Mouse (Mus musculus): ENCODE data around the gene Gng7. TPM values are rescaled to one million over a fixed set of nuclear protein-coding genes. Genes with fewer than 3 reads are reported as not detected.

Gng7 gene
- polyA plus RNA-seq, 1 experiment = 152 TPM

DNA sequence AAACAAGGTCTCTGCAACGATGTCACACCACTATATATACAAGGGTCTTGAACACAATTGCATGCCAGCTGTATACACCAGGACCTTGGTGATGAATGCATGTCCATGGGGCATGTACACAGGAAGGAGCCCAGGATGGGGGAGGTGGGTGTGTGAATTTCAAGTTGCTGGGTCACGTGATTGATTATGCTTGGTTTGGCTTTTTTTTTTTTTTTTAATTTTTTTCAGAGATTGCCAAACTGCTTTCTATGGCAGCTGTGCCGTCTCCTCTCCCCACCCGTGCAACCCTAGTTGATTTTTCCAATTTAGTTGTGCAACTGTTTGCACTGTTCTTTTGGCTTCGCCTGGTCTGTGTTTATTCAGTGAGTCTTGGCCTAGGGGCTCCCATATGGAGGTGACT lies 52.2 kb downstream of the Gng7 start:
- no peak for TF ChIP-seq POLR2A (IDR thresholded peaks at IDR 0.05; ENCODE audit: extremely low read depth, insufficient read depth, low read length)
- Histone ChIP-seq H3K27ac (ENCODE audit: insufficient read depth, low read length) (no peak overlapping the region), H3K4me1 (ENCODE audit: control insufficient read depth, insufficient read depth, low read length) (no peaks in the 10 kb centered on the region), H3K4me3 (ENCODE audit: insufficient read depth, low read length) (no peak overlapping the region)

DNA sequence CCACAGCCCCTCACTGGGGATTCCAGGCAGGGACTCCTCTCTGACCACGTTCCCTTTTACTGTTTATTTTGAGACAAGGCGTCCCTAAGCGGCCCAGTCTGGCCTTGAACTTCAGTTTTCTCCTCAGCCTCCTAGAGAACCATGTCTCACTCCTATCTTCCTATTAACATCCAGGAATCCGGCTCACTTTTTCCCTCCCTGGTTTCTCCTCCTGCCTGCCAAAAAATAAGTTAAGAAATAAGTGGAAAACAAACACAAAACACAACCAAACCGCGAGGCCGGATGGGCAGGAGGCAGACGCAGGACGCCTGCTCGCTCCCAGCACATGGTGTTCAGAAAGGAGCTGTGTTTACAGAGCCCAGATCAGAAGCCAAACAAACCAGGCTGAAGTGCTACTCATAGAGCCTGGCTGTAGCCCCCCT lies 52.7 kb downstream of the Gng7 start:
- no peaks in the 10 kb centered on the region for H3K4me1 ChIP-seq (ENCODE audit: control insufficient read depth, insufficient read depth, low read length)
- H3K4me3 ChIP-seq (ENCODE audit: insufficient read depth, low read length) = no peak overlapping the region
- no peak for TF ChIP-seq POLR2A (IDR thresholded peaks at IDR 0.05; ENCODE audit: extremely low read depth, insufficient read depth, low read length)
- no peak for TF ChIP-seq CTCF (IDR thresholded peaks at IDR 0.05; ENCODE audit: extremely low read depth, insufficient read depth, low read length)
- no peak overlapping the region for H3K27ac ChIP-seq (ENCODE audit: insufficient read depth, low read length)

DNA sequence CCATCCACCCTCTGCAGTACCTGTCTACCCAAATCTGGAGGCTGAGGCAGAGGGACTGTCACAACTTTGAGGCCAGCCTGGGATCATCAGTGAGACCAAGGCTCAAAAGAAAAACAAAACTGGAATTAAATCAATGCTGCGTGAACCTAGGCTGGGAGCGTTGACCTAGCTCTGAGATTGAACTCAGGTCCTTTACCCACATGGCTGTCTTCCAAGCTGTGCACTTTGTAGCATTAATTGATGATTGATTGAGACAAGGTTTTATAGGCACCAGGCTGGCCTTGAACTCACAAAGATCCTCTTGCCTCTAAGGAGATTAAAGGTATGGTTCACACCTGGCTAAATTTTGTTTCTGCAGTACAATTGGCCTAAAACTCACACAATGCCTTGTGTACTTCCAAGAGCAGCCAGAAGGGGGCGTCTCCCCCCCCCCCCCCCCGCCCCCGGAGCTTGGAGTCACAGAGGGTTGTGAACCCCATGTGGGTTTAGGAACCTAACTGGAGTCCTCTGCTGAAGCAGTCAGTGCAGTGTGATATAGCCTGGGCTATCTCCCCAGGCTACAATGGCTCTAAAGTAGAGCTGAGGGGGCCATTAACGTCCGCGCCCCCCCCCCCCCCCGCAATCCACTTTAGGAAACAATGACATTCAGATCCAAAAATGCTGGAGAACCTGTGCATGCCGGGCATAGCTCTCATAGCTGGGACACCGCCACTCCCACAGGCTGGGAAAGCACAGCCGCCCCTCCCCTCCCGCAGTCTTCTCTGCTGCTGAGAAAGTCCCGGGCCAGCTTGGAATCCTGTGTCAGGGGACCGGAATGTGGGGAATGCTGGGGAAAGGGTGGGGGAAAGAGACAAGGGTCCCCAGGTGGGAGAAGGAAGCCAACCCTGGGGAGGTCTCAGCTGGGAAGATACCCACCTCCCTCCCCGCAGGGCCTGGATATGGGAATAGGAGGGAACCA lies 53.9 kb downstream of the Gng7 start:
- TF ChIP-seq CTCF (IDR thresholded peaks at IDR 0.05; ENCODE audit: extremely low read depth, insufficient read depth, low read length) (no peak), POLR2A (IDR thresholded peaks at IDR 0.05; ENCODE audit: extremely low read depth, insufficient read depth, low read length) (no peak)
- Histone ChIP-seq H3K27ac (ENCODE audit: insufficient read depth, low read length) (no peak overlapping the region), H3K4me1 (ENCODE audit: control insufficient read depth, insufficient read depth, low read length) (no peaks in the 10 kb centered on the region), H3K4me3 (ENCODE audit: insufficient read depth, low read length) (no peak overlapping the region)

DNA sequence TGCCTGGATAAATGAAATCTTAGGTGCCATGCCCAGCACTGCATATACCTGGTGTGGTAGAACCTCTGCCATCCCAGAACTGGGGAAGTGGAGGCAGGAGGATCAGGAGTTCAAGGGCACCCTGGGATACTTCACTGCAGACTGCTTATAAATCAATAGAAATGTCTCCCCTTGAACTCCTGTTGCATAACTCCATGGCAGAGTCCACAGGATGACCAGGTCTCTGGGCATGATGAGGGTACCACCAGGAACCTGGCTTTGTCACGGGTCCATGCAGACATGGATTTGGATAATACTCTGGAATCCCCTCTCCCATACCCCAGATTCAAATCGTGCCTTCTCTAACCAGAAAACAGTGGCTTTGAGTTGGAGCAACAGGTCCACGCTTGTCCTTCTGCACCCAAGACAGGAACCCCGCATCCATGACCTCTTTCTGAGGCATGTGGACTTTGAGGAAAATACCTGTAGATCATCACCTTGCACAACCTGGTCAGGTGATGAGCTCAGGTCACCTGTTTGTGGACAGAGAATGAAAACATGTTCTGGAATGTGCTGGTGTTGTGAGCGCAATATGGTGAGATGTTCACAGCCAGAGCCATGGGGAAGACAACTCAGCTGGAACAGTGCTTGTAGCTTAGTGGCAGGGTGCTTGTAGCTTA lies 55.6 kb downstream of the Gng7 start:
- Histone ChIP-seq H3K27ac (ENCODE audit: insufficient read depth, low read length) (no peak overlapping the region), H3K4me1 (ENCODE audit: control insufficient read depth, insufficient read depth, low read length) (no peaks in the 10 kb centered on the region), H3K4me3 (ENCODE audit: insufficient read depth, low read length) (no peak overlapping the region)
- no peak for TF ChIP-seq POLR2A (IDR thresholded peaks at IDR 0.05; ENCODE audit: extremely low read depth, insufficient read depth, low read length)
- no peak for TF ChIP-seq CTCF (IDR thresholded peaks at IDR 0.05; ENCODE audit: extremely low read depth, insufficient read depth, low read length)

DNA sequence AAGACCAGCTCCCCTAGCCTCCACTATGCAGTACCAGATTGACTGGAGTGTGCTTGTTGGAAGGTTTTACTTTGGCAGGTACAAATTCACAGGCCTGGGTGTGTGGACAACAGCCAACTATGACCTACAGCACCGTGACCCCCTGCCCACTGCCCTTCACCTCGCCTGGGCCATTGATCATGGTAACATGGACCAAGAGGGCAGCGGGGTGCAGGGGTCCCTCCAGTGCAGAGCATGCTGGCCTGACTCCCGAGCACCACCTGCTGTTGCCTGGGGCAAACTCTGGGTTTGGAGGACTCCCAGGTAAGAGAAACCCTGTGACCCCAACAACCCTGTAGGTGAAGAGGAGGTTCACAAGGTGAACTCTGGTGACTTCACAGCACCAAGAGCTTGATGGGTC lies 57.0 kb downstream of the Gng7 start:
- Histone ChIP-seq H3K27ac (ENCODE audit: insufficient read depth, low read length) (no peak overlapping the region), H3K4me3 (ENCODE audit: insufficient read depth, low read length) (no peak overlapping the region), H3K4me1 (ENCODE audit: control insufficient read depth, insufficient read depth, low read length) (no peaks in the 10 kb centered on the region)
- TF ChIP-seq CTCF (IDR thresholded peaks at IDR 0.05; ENCODE audit: extremely low read depth, insufficient read depth, low read length) (no peak), POLR2A (IDR thresholded peaks at IDR 0.05; ENCODE audit: extremely low read depth, insufficient read depth, low read length) (no peak)

DNA sequence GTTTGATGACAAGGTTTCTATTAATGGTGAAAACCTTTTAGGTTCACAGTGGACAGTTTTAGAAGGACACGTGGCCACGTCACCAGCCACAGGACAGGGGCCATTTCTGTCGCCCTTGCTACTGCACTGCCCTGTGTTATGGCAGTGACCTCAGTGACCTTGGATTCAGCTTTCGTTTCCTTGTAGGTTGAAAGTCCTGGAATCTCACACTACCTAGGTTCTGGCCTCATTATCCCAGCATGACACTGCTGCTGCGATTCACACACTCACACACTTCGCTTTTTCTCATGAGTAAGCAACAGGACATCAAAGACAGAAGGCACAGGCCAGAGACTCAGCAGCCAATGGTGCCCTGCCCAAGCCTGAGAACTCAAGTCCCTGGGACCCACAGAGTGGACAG lies 57.8 kb downstream of the Gng7 start:
- TF ChIP-seq POLR2A (IDR thresholded peaks at IDR 0.05; ENCODE audit: extremely low read depth, insufficient read depth, low read length) (no peak), CTCF (IDR thresholded peaks at IDR 0.05; ENCODE audit: extremely low read depth, insufficient read depth, low read length) (no peak)
- no peak overlapping the region for H3K27ac ChIP-seq (ENCODE audit: insufficient read depth, low read length)
- no peaks in the 10 kb centered on the region for H3K4me1 ChIP-seq (ENCODE audit: control insufficient read depth, insufficient read depth, low read length)
- H3K4me3 ChIP-seq (ENCODE audit: insufficient read depth, low read length) = no peak overlapping the region

DNA sequence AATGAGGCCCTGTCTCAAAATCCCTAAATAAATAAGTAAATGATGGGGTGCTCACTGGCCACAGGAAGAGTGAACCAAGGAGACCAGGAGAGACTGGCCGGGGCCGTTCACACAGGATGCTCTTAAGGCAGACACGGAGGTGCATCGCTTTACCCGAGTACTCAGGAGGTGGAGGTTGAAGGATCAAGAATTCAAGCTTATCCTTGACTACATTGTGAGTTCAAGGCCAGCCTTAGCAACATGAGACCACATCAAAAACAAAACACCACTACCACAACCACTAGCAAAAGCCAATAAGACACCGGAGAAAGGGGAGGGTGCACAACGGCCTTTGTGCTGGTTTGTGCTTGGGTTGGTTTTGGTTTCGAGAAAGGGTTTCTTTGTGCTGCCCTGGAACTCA lies 58.4 kb downstream of the Gng7 start:
- Histone ChIP-seq H3K4me1 (ENCODE audit: control insufficient read depth, insufficient read depth, low read length) (no peaks in the 10 kb centered on the region), H3K4me3 (ENCODE audit: insufficient read depth, low read length) (no peak overlapping the region), H3K27ac (ENCODE audit: insufficient read depth, low read length) (no peak overlapping the region)
- no peak for TF ChIP-seq POLR2A (IDR thresholded peaks at IDR 0.05; ENCODE audit: extremely low read depth, insufficient read depth, low read length)
- no peak for TF ChIP-seq CTCF (IDR thresholded peaks at IDR 0.05; ENCODE audit: extremely low read depth, insufficient read depth, low read length)

DNA sequence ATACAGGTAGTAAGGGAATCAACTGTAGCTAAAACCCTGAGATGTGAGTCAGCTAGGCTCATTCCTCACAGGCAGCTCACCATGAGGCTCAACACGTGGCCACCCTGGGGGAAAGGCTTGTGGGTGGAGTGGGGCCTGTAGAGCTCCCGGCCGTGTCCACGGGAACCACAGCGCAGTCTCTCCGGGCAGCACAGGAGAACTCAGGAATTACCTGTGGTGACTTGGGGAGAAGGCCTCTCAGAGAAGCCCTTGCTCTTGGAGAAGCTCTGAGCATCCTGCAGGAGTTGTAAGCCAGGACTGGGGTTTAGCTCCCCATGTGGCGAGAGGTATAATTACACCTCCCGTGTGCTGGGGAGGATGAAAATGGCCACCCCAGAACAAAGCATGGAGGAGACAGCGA lies 59.2 kb downstream of the Gng7 start:
- no peak for TF ChIP-seq POLR2A (IDR thresholded peaks at IDR 0.05; ENCODE audit: extremely low read depth, insufficient read depth, low read length)
- TF ChIP-seq CTCF (IDR thresholded peaks at IDR 0.05; ENCODE audit: extremely low read depth, insufficient read depth, low read length) = peak; percentile 91
- Histone ChIP-seq H3K27ac (ENCODE audit: insufficient read depth, low read length) (no peak overlapping the region), H3K4me3 (ENCODE audit: insufficient read depth, low read length) (no peak overlapping the region), H3K4me1 (ENCODE audit: control insufficient read depth, insufficient read depth, low read length) (no peaks in the 10 kb centered on the region)

DNA sequence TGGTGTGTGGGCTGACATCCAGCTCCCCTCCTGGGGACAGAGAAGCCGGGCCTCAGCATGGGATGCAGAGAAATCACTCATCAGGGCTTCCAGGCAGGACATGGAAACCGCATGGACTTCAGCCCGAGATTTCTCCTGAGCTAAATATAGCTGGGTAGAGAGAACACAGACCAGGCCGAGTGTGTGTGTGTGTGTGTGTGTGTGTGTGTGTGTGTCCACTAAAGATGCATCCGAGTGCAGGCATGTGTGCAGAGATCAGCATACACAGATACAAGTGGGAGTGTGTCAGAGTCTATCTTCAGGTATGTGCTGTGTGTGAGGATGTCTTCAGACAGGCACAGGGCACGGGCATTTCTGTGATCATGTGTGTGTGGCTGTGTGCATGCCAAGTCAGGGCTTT lies 59.9 kb downstream of the Gng7 start:
- Histone ChIP-seq H3K27ac (ENCODE audit: insufficient read depth, low read length) (no peak overlapping the region), H3K4me3 (ENCODE audit: insufficient read depth, low read length) (no peak overlapping the region), H3K4me1 (ENCODE audit: control insufficient read depth, insufficient read depth, low read length) (no peaks in the 10 kb centered on the region)
- TF ChIP-seq POLR2A (IDR thresholded peaks at IDR 0.05; ENCODE audit: extremely low read depth, insufficient read depth, low read length) (no peak), CTCF (IDR thresholded peaks at IDR 0.05; ENCODE audit: extremely low read depth, insufficient read depth, low read length) (no peak)

DNA sequence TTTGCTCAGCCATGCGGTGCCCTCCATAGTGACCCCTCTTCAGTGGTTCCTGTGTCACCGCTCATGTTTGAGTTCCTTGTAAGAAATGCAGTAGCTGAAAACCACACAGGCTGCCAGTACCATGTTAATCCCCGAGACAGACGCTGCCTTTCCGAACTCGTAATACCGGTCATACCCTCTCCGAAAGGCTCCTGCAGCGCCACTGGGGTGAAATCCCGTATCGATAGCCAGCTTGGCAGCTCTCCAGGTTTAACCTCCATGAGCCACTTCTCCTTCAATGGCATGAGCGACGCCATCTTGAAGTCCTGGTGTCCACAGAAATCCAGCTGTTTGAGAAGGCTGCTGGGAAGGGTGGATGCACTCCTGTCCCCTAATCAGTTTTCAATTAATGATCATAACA lies 60.3 kb downstream of the Gng7 start:
- Histone ChIP-seq H3K27ac (ENCODE audit: insufficient read depth, low read length) (no peak overlapping the region), H3K4me1 (ENCODE audit: control insufficient read depth, insufficient read depth, low read length) (no peaks in the 10 kb centered on the region), H3K4me3 (ENCODE audit: insufficient read depth, low read length) (no peak overlapping the region)
- TF ChIP-seq CTCF (IDR thresholded peaks at IDR 0.05; ENCODE audit: extremely low read depth, insufficient read depth, low read length) = no peak

All from cortical plate, adult 2 months (tissue).